Mouse (Mus musculus) limb, embryonic 11.5 days (tissue): ENCODE results near the gene Gm5134. TPM values are rescaled to one million over a fixed set of nuclear protein-coding genes. Genes with fewer than 3 reads are reported as not detected.
"Not testable (repeated sequence)": the region's sequence is repeated elsewhere in the genome, so short reads cannot be mapped to it uniquely, and the experiment has no call there.

Experiments
- ATAC-seq: fragments of 200-750 bp; cut with Nextera tagmentation; 2 replicates; pipeline ENCODE4 v1.8.0; 2017; ENCODE audit warnings: low read depth; ENCODE audit not compliant: insufficient number of reproducible peaks, low FRiP score, low TSS enrichment
- DNase-seq: peaks from one replicate; pipeline ENCODE4 v3.0.0-alpha.2; 2015; ENCODE audit warnings: low spot score
- H3K27ac ChIP-seq: fragments of 300-500 bp; sonication (generic); replicated peaks from 2 replicates; pipeline ENCODE4 v1.5.1; 2014; ENCODE audit warnings: low read depth, mild to moderate bottlenecking, low read length
- H3K27me3 ChIP-seq: fragments of 300-500 bp; sonication (generic); 2 replicates; pipeline ENCODE4 v1.6.1; 2014; ENCODE audit warnings: mild to moderate bottlenecking, low read length, mixed read lengths; ENCODE audit not compliant: control insufficient read depth, insufficient read depth
- H3K36me3 ChIP-seq: fragments of 300-500 bp; sonication (generic); 2 replicates; pipeline ENCODE4 v1.6.1; 2014; ENCODE audit warnings: mild to moderate bottlenecking, low read length, moderate library complexity, mixed read lengths; ENCODE audit not compliant: control insufficient read depth, insufficient read depth
- H3K4me1 ChIP-seq: fragments of 300-500 bp; sonication (generic); 2 replicates; pipeline ENCODE4 v1.6.1; 2014; ENCODE audit warnings: low read length, mixed read lengths; ENCODE audit not compliant: control insufficient read depth, insufficient read depth
- H3K4me2 ChIP-seq: fragments of 300-500 bp; sonication (generic); 2 replicates; pipeline ENCODE4 v1.6.1; 2014; ENCODE audit warnings: low read depth, mild to moderate bottlenecking, moderate library complexity; ENCODE audit not compliant: severe bottlenecking
- H3K4me3 ChIP-seq: fragments of 300-500 bp; sonication (generic); 2 replicates; pipeline ENCODE4 v1.5.1; 2014; ENCODE audit warnings: low read depth, low read length
- H3K9ac ChIP-seq: fragments of 300-500 bp; sonication (generic); 2 replicates; pipeline ENCODE4 v1.6.1; 2014; ENCODE audit warnings: mild to moderate bottlenecking, low read length
- H3K9me3 ChIP-seq: fragments of 300-500 bp; sonication (generic); 2 replicates; pipeline ENCODE4 v1.6.1; 2016; ENCODE audit warnings: low read length; ENCODE audit not compliant: control insufficient read depth
- WGBS: fragments of 180-500 bp; shearing (Covaris S2); extraction: QIAGEN DNeasy Blood & Tissue Kit; methylation state at CpG from one replicate; pipeline ENCODE4 v1.1.7; 2014; 5-methylcytosine and 5-hydroxymethylcytosine counted together
- polyA plus RNA-seq: library from polyadenylated mRNA; unstranded; fragments of >200 nt; fragmentation: Nextera tagmentation; extraction: Ambion mirVana; gene quantifications from 2 replicates; pipeline ENCODE4 v1.2.1, GENCODE M21; 2014

Gm5134 gene
- polyA plus RNA-seq, 1 experiment from 2014 or later, result not detected

GRCm38 (mm10) chr10:75975216-75975615, 20.9 kb downstream of the Gm5134 start:
- no peaks in the 10 kb centered on the region for H3K27me3 ChIP-seq
- WGBS, result 74% methylated on average over 5 of the region's 5 CpGs
- no peak overlapping the region for H3K27ac ChIP-seq
- DNase-seq (no peak), ATAC-seq (no peak)
- no peak overlapping the region for H3K4me2 ChIP-seq
- no peak overlapping the region for H3K9ac ChIP-seq
- H3K36me3 ChIP-seq, result no peaks in the 10 kb centered on the region
- no peaks in the 10 kb centered on the region for H3K4me1 ChIP-seq
- H3K9me3 ChIP-seq, result no peaks in the 10 kb centered on the region
- no peak overlapping the region for H3K4me3 ChIP-seq

GRCm38 (mm10) chr10:75978119-75978834, 24.0 kb downstream of the Gm5134 start:
- DNase-seq (no peak), ATAC-seq (no peak)
- H3K9ac ChIP-seq, result no peak overlapping the region
- no peak overlapping the region for H3K27ac ChIP-seq
- no peaks in the 10 kb centered on the region for H3K4me1 ChIP-seq
- WGBS, result 52% methylated on average over 10 of the region's 10 CpGs
- H3K4me3 ChIP-seq, result no peak overlapping the region
- no peak overlapping the region for H3K4me2 ChIP-seq
- no peaks in the 10 kb centered on the region for H3K27me3 ChIP-seq
- H3K36me3 ChIP-seq, result no peaks in the 10 kb centered on the region
- no peaks in the 10 kb centered on the region for H3K9me3 ChIP-seq

GRCm38 (mm10) chr10:75978835-75979157, 24.5 kb downstream of the Gm5134 start:
- WGBS, result 90% methylated on average over 5 of the region's 5 CpGs
- Histone ChIP-seq H3K4me1 (no peaks in the 10 kb centered on the region), H3K9me3 (no peaks in the 10 kb centered on the region), H3K27me3 (no peaks in the 10 kb centered on the region), H3K4me2 (no peak overlapping the region), H3K36me3 (no peaks in the 10 kb centered on the region), H3K27ac (no peak overlapping the region), H3K9ac (no peak overlapping the region), H3K4me3 (no peak overlapping the region)
- ATAC-seq (no peak), DNase-seq (no peak)

GRCm38 (mm10) chr10:75979432-75979831, 25.1 kb downstream of the Gm5134 start:
- H3K9me3 ChIP-seq, result no peaks in the 10 kb centered on the region
- no peak overlapping the region for H3K4me3 ChIP-seq
- DNase-seq (no peak), ATAC-seq (no peak)
- 91% methylated on average over 3 of the region's 3 CpGs for WGBS
- no peaks in the 10 kb centered on the region for H3K4me1 ChIP-seq
- H3K36me3 ChIP-seq, result no peaks in the 10 kb centered on the region
- no peaks in the 10 kb centered on the region for H3K27me3 ChIP-seq
- H3K4me2 ChIP-seq, result no peak overlapping the region
- H3K9ac ChIP-seq, result no peak overlapping the region
- H3K27ac ChIP-seq, result no peak overlapping the region

- no peak for DNase-seq
- no peak for ATAC-seq
- H3K27ac ChIP-seq, result no peak overlapping the region
- H3K9ac ChIP-seq, result no peak overlapping the region
- H3K4me1 ChIP-seq, result no peaks in the 10 kb centered on the region
- H3K4me2 ChIP-seq, result no peak overlapping the region
- no peaks in the 10 kb centered on the region for H3K27me3 ChIP-seq
- WGBS, result 80% methylated on average over 4 of the region's 4 CpGs
- H3K9me3 ChIP-seq, result no peaks in the 10 kb centered on the region
- no peaks in the 10 kb centered on the region for H3K36me3 ChIP-seq
- H3K4me3 ChIP-seq, result no peak overlapping the region
Measured at GRCm38 (mm10) chr10:75990430-75991042, 36.2 kb downstream of the Gm5134 start.

- ATAC-seq (no peak), DNase-seq (no peak)
- Histone ChIP-seq H3K27me3 (no peaks in the 10 kb centered on the region), H3K27ac (no peak overlapping the region), H3K9ac (no peak overlapping the region), H3K36me3 (no peaks in the 10 kb centered on the region), H3K4me3 (no peak overlapping the region), H3K4me2 (no peak overlapping the region), H3K9me3 (no peaks in the 10 kb centered on the region), H3K4me1 (no peaks in the 10 kb centered on the region)
- 89% methylated on average over 15 of the region's 15 CpGs for WGBS
Measured at GRCm38 (mm10) chr10:75993616-75994240, 39.4 kb downstream of the Gm5134 start.

- H3K4me3 ChIP-seq, H3K9ac ChIP-seq, H3K27ac ChIP-seq, H3K36me3 ChIP-seq, H3K4me1 ChIP-seq, ATAC-seq, DNase-seq, H3K27me3 ChIP-seq, H3K4me2 ChIP-seq, H3K9me3 ChIP-seq: not testable (repeated sequence)
- 78% methylated on average over 12 of the region's 13 CpGs for WGBS
Measured at GRCm38 (mm10) chr10:75994531-75995210, 40.4 kb downstream of the Gm5134 start.

- no peak overlapping the region for H3K4me3 ChIP-seq
- DNase-seq (no peak), ATAC-seq (no peak)
- 89% methylated on average over 11 of the region's 11 CpGs for WGBS
- no peak overlapping the region for H3K9ac ChIP-seq
- H3K36me3 ChIP-seq, result no peaks in the 10 kb centered on the region
- no peak overlapping the region for H3K27ac ChIP-seq
- H3K9me3 ChIP-seq, result no peaks in the 10 kb centered on the region
- H3K27me3 ChIP-seq, result no peaks in the 10 kb centered on the region
- no peaks in the 10 kb centered on the region for H3K4me1 ChIP-seq
- H3K4me2 ChIP-seq, result no peak overlapping the region
Measured at GRCm38 (mm10) chr10:75995463-75995862, 41.1 kb downstream of the Gm5134 start.
